ENCODE assay signal across 13 mouse cellular contexts in the genomic region with DNA sequence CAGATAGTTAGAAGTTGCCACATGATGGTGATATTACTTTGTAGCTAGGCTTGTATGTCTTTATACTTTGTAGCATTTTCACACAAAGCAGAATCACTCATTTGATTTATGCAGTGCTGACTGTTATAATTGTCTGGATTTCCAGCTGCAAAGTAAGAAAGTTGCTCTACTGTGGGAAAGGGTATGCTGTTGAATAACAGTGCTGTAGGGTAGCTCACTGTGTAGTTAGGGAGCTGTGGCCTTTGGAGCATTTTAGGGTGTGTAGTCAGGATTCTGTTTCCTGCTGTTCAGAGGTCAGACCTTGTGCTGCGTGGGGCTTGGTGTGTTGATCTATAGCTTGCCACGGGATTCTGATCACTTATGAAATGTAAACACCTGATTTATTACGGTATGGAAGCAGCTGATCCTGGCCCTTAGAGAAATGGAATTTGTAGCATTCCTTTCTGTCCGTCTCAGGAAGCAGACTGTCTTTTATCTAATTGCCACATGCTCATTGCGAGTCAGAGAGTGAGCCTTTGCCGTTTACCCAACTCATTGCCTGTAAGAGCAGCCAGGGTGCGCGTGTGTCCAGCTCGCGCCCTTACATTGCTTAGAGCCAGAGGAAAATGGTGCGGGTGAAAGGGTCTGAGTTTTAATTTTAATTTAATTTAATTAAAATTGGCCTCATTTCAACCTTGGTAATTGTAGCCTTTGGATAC. TPM values are rescaled to one million over a fixed set of nuclear protein-coding genes. Genes with fewer than 3 reads are reported as not detected.
DNase-seq lines count a peak whose midpoint lies in the region; ATAC-seq and TF ChIP-seq lines count a peak whose summit lies in the region.
"Had no signal": no experiment of that assay in that cellular context is flagged by ENCODE, and none has a peak within 500 bp of the region (broad histone marks: within the 10 kb centered on the region; RNA-seq: fewer than 3 reads in every experiment).

No protein-coding gene starts in this region.

- peaks cover 33% of the 10 kb centered on the region for H3K36me3 ChIP-seq in heart, embryonic 13.5 days
- H3K36me3 ChIP-seq in midbrain, postnatal 0 days (ENCODE audit: insufficient read depth, low read length): no peaks in the 10 kb centered on the region
- H3K36me3 ChIP-seq in midbrain, embryonic 13.5 days: peaks cover 17% of the 10 kb centered on the region
- H3K36me3 ChIP-seq in intestine, postnatal 0 days (ENCODE audit: control insufficient read depth, insufficient read depth): peaks cover 8% of the 10 kb centered on the region
- no peaks in the 10 kb centered on the region for H3K36me3 ChIP-seq in stomach, postnatal 0 days (ENCODE audit: control insufficient read depth, insufficient read depth, low read length)

- H3K9ac ChIP-seq in heart, embryonic 13.5 days: 0 out of 2 replicates have a peak overlapping the region, but pooled peaks have one; percentile 47
- no peak overlapping the region for H3K9ac ChIP-seq in midbrain, postnatal 0 days (replicated peaks; ENCODE audit: low read length, poor library complexity, severe bottlenecking)
- H3K9ac ChIP-seq in midbrain, embryonic 13.5 days (replicated peaks): no peak overlapping the region
- no peak overlapping the region for H3K9ac ChIP-seq in intestine, postnatal 0 days (ENCODE audit: low read depth, low read length)
- H3K9ac ChIP-seq in stomach, postnatal 0 days (ENCODE audit: low read length): no peak overlapping the region
- H3K9ac ChIP-seq: hindbrain, embryonic 12.5 days had no signal

- H3K4me1 ChIP-seq in heart, embryonic 13.5 days: peaks cover 32% of the 10 kb centered on the region
- H3K4me1 ChIP-seq in midbrain, postnatal 0 days (ENCODE audit: insufficient read depth, low read length): no peaks in the 10 kb centered on the region
- no peaks in the 10 kb centered on the region for H3K4me1 ChIP-seq in midbrain, embryonic 13.5 days (replicated peaks)
- H3K4me1 ChIP-seq in intestine, postnatal 0 days (replicated peaks; ENCODE audit: control insufficient read depth, insufficient read depth, low read length): peaks cover 5% of the 10 kb centered on the region; the same call in 1 of the 2 replicates
- H3K4me1 ChIP-seq in stomach, postnatal 0 days (replicated peaks; ENCODE audit: control insufficient read depth, insufficient read depth): no peaks in the 10 kb centered on the region
- H3K4me1 ChIP-seq: hindbrain, embryonic 12.5 days had no signal

- peak overlapping the region; percentile 19 for H3K4me2 ChIP-seq in heart, embryonic 13.5 days
- H3K4me2 ChIP-seq in midbrain, postnatal 0 days (ENCODE audit: low read depth, low read length, poor library complexity, severe bottlenecking): no peak overlapping the region
- no peak overlapping the region for H3K4me2 ChIP-seq in midbrain, embryonic 13.5 days (replicated peaks)
- peak overlapping the region; percentile 40 for H3K4me2 ChIP-seq in intestine, postnatal 0 days (replicated peaks; ENCODE audit: low read depth)
- no peak overlapping the region for H3K4me2 ChIP-seq in stomach, postnatal 0 days (replicated peaks; ENCODE audit: low read depth)
- H3K4me2 ChIP-seq: hindbrain, embryonic 12.5 days had no signal

- no peaks in the 10 kb centered on the region for H3K9me3 ChIP-seq in heart, embryonic 13.5 days
- no peaks in the 10 kb centered on the region for H3K9me3 ChIP-seq in midbrain, postnatal 0 days (ENCODE audit: low read length)
- no peaks in the 10 kb centered on the region for H3K9me3 ChIP-seq in midbrain, embryonic 13.5 days
- H3K9me3 ChIP-seq in intestine, postnatal 0 days (ENCODE audit: control insufficient read depth): no peaks in the 10 kb centered on the region
- no peaks in the 10 kb centered on the region for H3K9me3 ChIP-seq in stomach, postnatal 0 days (ENCODE audit: control insufficient read depth, low read length)
- H3K9me3 ChIP-seq: hindbrain, embryonic 12.5 days had no signal

- ATAC-seq in heart, embryonic 13.5 days (ENCODE audit: extremely low read depth, insufficient number of reproducible peaks, low FRiP score, low TSS enrichment): no peak
- ATAC-seq in midbrain, postnatal 0 days (ENCODE audit: low FRiP score): no peak
- ATAC-seq in midbrain, embryonic 13.5 days: no peak
- peak; percentile 87 for ATAC-seq in intestine, postnatal 0 days
- peak; percentile 84 for ATAC-seq in stomach, postnatal 0 days (ENCODE audit: low FRiP score, low TSS enrichment)

- TF ChIP-seq CTCF in midbrain, postnatal 0 days (IDR thresholded peaks at IDR 0.05): peak; percentile 5; the same call in 1 of the 2 replicates
- TF ChIP-seq CTCF in intestine, postnatal 0 days (IDR thresholded peaks at IDR 0.05; ENCODE audit: low read depth): peak; percentile 21; the same call in 1 of the 2 replicates
- TF ChIP-seq CTCF in stomach, postnatal 0 days (IDR thresholded peaks at IDR 0.05; ENCODE audit: low read depth): no peak

- no peak overlapping the region for H3K4me3 ChIP-seq in heart, embryonic 13.5 days
- H3K4me3 ChIP-seq in midbrain, postnatal 0 days (ENCODE audit: low read depth, low read length): no peak overlapping the region
- no peak overlapping the region for H3K4me3 ChIP-seq in midbrain, embryonic 13.5 days (replicated peaks)
- no peak overlapping the region for H3K4me3 ChIP-seq in intestine, postnatal 0 days (ENCODE audit: low read depth, low read length)
- no peak overlapping the region for H3K4me3 ChIP-seq in stomach, postnatal 0 days (ENCODE audit: low read depth, low read length)
- H3K4me3 ChIP-seq: hindbrain, embryonic 12.5 days had no signal

- H3K27ac ChIP-seq in heart, embryonic 13.5 days (replicated peaks): peak overlapping the region; percentile 63
- no peak overlapping the region for H3K27ac ChIP-seq in midbrain, postnatal 0 days (ENCODE audit: low read depth, low read length)
- no peak overlapping the region for H3K27ac ChIP-seq in midbrain, embryonic 13.5 days
- peak overlapping the region; percentile 67 for H3K27ac ChIP-seq in intestine, postnatal 0 days (ENCODE audit: low read depth, low read length)
- H3K27ac ChIP-seq in stomach, postnatal 0 days (replicated peaks): 0 out of 2 replicates have a peak overlapping the region, but pooled peaks have one; percentile 14
- H3K27ac ChIP-seq: hindbrain, embryonic 12.5 days had no signal

- 41% methylated on average over 11 of the region's 11 CpGs for WGBS in heart, embryonic 13.5 days
- WGBS in midbrain, postnatal 0 days: 84% methylated on average over 11 of the region's 11 CpGs
- 83% methylated on average over 11 of the region's 11 CpGs for WGBS in midbrain, embryonic 13.5 days
- 31% methylated on average over 11 of the region's 11 CpGs for WGBS in intestine, postnatal 0 days
- 53% methylated on average over 11 of the region's 11 CpGs for WGBS in stomach, postnatal 0 days

- TF ChIP-seq EP300 in stomach, postnatal 0 days (optimal IDR thresholded peaks at IDR 0.05): no peak

- no peak for DNase-seq in heart, adult 9 months (ENCODE audit: low spot score in 2 of 2)
- DNase-seq in midbrain, postnatal 0 days (ENCODE audit: low spot score): no peak
- no peak for DNase-seq in stomach, postnatal 0 days (ENCODE audit: low spot score)
- DNase-seq in frontal cortex, postnatal 36 days (ENCODE audit: low spot score in 2 of 2): no peak
- no peak for DNase-seq in adrenal gland, postnatal 4 days (ENCODE audit: low spot score in 2 of 2)
- DNase-seq: adrenal gland, postnatal 25 days; cerebellum, postnatal 25 days; thymus, postnatal 25 days had no signal

- H3K27me3 ChIP-seq in heart, embryonic 13.5 days (replicated peaks): no peaks in the 10 kb centered on the region
- no peaks in the 10 kb centered on the region for H3K27me3 ChIP-seq in midbrain, postnatal 0 days (ENCODE audit: insufficient read depth, low read length)
- H3K27me3 ChIP-seq in midbrain, embryonic 13.5 days: no peaks in the 10 kb centered on the region
- H3K27me3 ChIP-seq in intestine, postnatal 0 days (replicated peaks; ENCODE audit: control insufficient read depth, insufficient read depth, low read length): no peaks in the 10 kb centered on the region
- H3K27me3 ChIP-seq in stomach, postnatal 0 days (ENCODE audit: control insufficient read depth, insufficient read depth, low read length): no peaks in the 10 kb centered on the region
- H3K27me3 ChIP-seq: hindbrain, embryonic 12.5 days had no signal

RNA-seq across cellular contexts. Expression of gene Gpatch2, which starts 11.2 kb away (rescaled TPM):
- 10.3 and 10.4 TPM in 2 replicates for polyA plus RNA-seq in heart, embryonic 13.5 days (2015; fragmentation: Nextera tagmentation; extraction: Ambion mirVana)
- 20.5 and 25.3 TPM in 2 replicates for total RNA-seq in midbrain, postnatal 0 days (2014; rRNA removed)
- polyA plus RNA-seq in midbrain, postnatal 0 days (2015; fragmentation: Nextera tagmentation; extraction: Ambion mirVana): 11.6 and 15.0 TPM in 2 replicates
- 20.6 and 23.7 TPM in 2 replicates for polyA plus RNA-seq in midbrain, embryonic 13.5 days (2015; fragmentation: Nextera tagmentation; extraction: Ambion mirVana)
- polyA plus RNA-seq in intestine, postnatal 0 days (2015; fragmentation: Nextera tagmentation; extraction: Ambion mirVana): 8.9 and 10.5 TPM in 2 replicates
- polyA plus RNA-seq in stomach, postnatal 0 days (2015; fragmentation: Nextera tagmentation; extraction: Ambion mirVana): 8.3 and 9.2 TPM in 2 replicates
- 10 to 100 TPM; 26.8 to 32.8 TPM for total RNA-seq in adrenal gland, postnatal 4 days (2021)

RNA-seq across cellular contexts. Expression of gene Spata17, which starts 11.2 kb away (rescaled TPM):
- polyA plus RNA-seq in heart, embryonic 13.5 days (2015; fragmentation: Nextera tagmentation; extraction: Ambion mirVana): 0.57 and 0.83 TPM in 2 replicates
- 1.2 TPM in 1 of 2 replicates, not detected in the other for total RNA-seq in midbrain, postnatal 0 days (2014; rRNA removed)
- 0.61 and 1.3 TPM in 2 replicates for polyA plus RNA-seq in midbrain, postnatal 0 days (2015; fragmentation: Nextera tagmentation; extraction: Ambion mirVana)
- polyA plus RNA-seq in midbrain, embryonic 13.5 days (2015; fragmentation: Nextera tagmentation; extraction: Ambion mirVana): 1.1 and 1.3 TPM in 2 replicates
- polyA plus RNA-seq in intestine, postnatal 0 days (2015; fragmentation: Nextera tagmentation; extraction: Ambion mirVana): 0.13 and 0.31 TPM in 2 replicates
- polyA plus RNA-seq in stomach, postnatal 0 days (2015; fragmentation: Nextera tagmentation; extraction: Ambion mirVana): 0.22 and 0.25 TPM in 2 replicates
- under 1 TPM in 1 of 2 experiments, not detected in 1; 0.62 TPM for total RNA-seq in adrenal gland, postnatal 4 days (2021)
- polyA plus RNA-seq: spleen, adult 2 months had no signal

Comparison
In these comparisons a context has a peak if more than half of its experiments do, and no peak if none do; other contexts are left out.
1. ATAC-seq: peak in intestine, postnatal 0 days (single experiment) and stomach, postnatal 0 days (single experiment); none in heart, embryonic 13.5 days (single experiment), midbrain, postnatal 0 days (single experiment) and midbrain, embryonic 13.5 days (single experiment).
2. H3K27ac ChIP-seq: peak in heart, embryonic 13.5 days (single experiment), intestine, postnatal 0 days (single experiment) and stomach, postnatal 0 days (single experiment); none in midbrain, postnatal 0 days (single experiment) and midbrain, embryonic 13.5 days (single experiment).
3. H3K4me2 ChIP-seq: peak in heart, embryonic 13.5 days (single experiment) and intestine, postnatal 0 days (single experiment); none in midbrain, postnatal 0 days (single experiment), midbrain, embryonic 13.5 days (single experiment) and stomach, postnatal 0 days (single experiment).